Mouse (Mus musculus) ES-E14 (cell line): ENCODE data around the gene Fmn2.

Source experiments
- CHD2 ChIP-seq: IDR thresholded peaks from 2 replicates; pipeline ENCODE4 v1.6.1; 2014; ENCODE audit warnings: mild to moderate bottlenecking, low read depth, low read length, inconsistent platforms
- HCFC1 ChIP-seq: IDR thresholded peaks from 2 replicates; pipeline ENCODE4 v1.6.1; 2012; ENCODE audit warnings: low read length, inconsistent platforms, borderline replicate concordance; ENCODE audit not compliant: insufficient read depth
- MAFK ChIP-seq: IDR thresholded peaks from 2 replicates; pipeline ENCODE4 v1.6.1; 2014; ENCODE audit warnings: mild to moderate bottlenecking, low read depth, low read length, inconsistent platforms; ENCODE audit not compliant: insufficient read depth
- ZC3H11A ChIP-seq: IDR thresholded peaks from 2 replicates; pipeline ENCODE4 v1.6.1; 2012; ENCODE audit warnings: low read depth, mild to moderate bottlenecking, inconsistent platforms, low read length, borderline replicate concordance
- ZNF384 ChIP-seq: IDR thresholded peaks from 2 replicates; pipeline ENCODE4 v1.6.1; 2012; ENCODE audit warnings: low read depth, low read length, inconsistent platforms

GRCm38 (mm10) chr1:174500064-174500463, 1.6 kb upstream of the Fmn2 start:
- no peak for TF ChIP-seq ZNF384
- TF ChIP-seq HCFC1: no peak
- no peak for TF ChIP-seq CHD2
- no peak for TF ChIP-seq ZC3H11A
- no peak for TF ChIP-seq MAFK
